Comparison of ENCODE assay signal across 1 mouse cellular context in genomic region chr8:85076993-85077392, GRCm38 (mm10).
TF ChIP-seq lines count a peak whose summit lies in the region.

No protein-coding gene starts in this region.

TF ChIP-seq in CH12.LX, 34 proteins besides CTCF, POLR2A, EP300 and RAD21 (continued from another document):
- TF ChIP-seq MXI1 (IDR thresholded peaks at IDR 0.05; ENCODE audit: low read depth, low read length): no peak
- TF ChIP-seq JUN (IDR thresholded peaks at IDR 0.05; ENCODE audit: insufficient read depth, low read depth, low read length): no peak
- TF ChIP-seq POLR2AphosphoS2 (IDR thresholded peaks at IDR 0.05; ENCODE audit: low read depth, low read length): no peak
- no peak for TF ChIP-seq ZKSCAN1 (IDR thresholded peaks at IDR 0.05; ENCODE audit: borderline replicate concordance, low read depth, low read length)
- TF ChIP-seq PAX5 (IDR thresholded peaks at IDR 0.05; ENCODE audit: low read length): no peak
- TF ChIP-seq CHD2 (IDR thresholded peaks at IDR 0.05; ENCODE audit: low read length): no peak
- no peak for TF ChIP-seq USF1 (IDR thresholded peaks at IDR 0.05; ENCODE audit: low read depth, low read length)
- TF ChIP-seq TCF12 (IDR thresholded peaks at IDR 0.05; ENCODE audit: low read depth, low read length): 0 out of 2 replicates have a peak, but pooled peaks have one; percentile 32
- peak; percentile 78 for TF ChIP-seq SMC3 (IDR thresholded peaks at IDR 0.05; ENCODE audit: low read depth, low read length)
- no peak for TF ChIP-seq NRF1 (IDR thresholded peaks at IDR 0.05; ENCODE audit: low read depth, low read length)
- TF ChIP-seq UBTF (IDR thresholded peaks at IDR 0.05; ENCODE audit: low read depth, low read length): no peak
